Mouse (Mus musculus): ENCODE results near the gene Itga2b.

GRCm38 (mm10) chr11:102493241-102493640, 23.3 kb upstream of the Itga2b start:
- TF ChIP-seq POLR2A (IDR thresholded peaks at IDR 0.05; ENCODE audit: control insufficient read depth, low read depth, low read length) (no peak), CTCF (IDR thresholded peaks at IDR 0.05; ENCODE audit: control insufficient read depth, insufficient read depth, insufficient replicate concordance, low read depth, low read length) (no peak)
